Mouse (Mus musculus): ENCODE measurements around the gene Abca8a.

DNA sequence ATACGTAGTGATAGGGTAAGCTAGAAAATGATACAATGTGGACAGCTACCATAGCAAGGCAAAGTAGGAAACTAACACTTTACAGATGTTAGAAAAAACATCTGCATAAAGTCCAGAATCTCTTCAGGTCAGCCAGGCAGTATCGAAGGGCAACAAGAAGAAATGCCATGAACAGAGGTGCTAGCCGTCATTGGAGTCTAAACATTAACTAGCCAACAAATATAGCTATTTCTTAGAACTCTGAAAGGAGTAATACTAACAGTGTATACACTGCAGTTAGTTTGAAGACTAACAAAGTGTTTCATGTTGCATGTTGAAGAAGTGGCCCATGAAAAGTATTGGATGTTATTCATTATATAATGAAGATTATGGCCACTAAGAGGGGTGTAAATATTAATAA is 23.6 kb downstream of the Abca8a start:
- TF ChIP-seq POLR2A (IDR thresholded peaks at IDR 0.05; ENCODE audit: extremely low read depth, insufficient read depth, low read length) (no peak), CTCF (IDR thresholded peaks at IDR 0.05; ENCODE audit: extremely low read depth, insufficient read depth, low read length) (no peak)
